Mouse (Mus musculus) C3H10T1/2 (cell line): ENCODE results near the gene Tgm4. TPM values are rescaled to one million over a fixed set of nuclear protein-coding genes. Genes with fewer than 3 reads are reported as not detected.

Experiments used
- polyA plus RNA-seq, 2 experiments: library from polyadenylated mRNA; unstranded; fragments of >200 nt; fragmentation: generic; extraction: Trizol; gene quantifications; one replicate each; pipeline ENCODE4 v1.2.1; 2012; ENCODE audit warnings: missing spikeins in 2 of 2

Gene Tgm4
- polyA plus RNA-seq = under 1 TPM; 0.02 to 0.27 TPM

GRCm38 (mm10) chr9:123034426-123034825 lies at the start of gene Tgm4:
Tgm4 (plus strand) TSS chr9:123034726.

GRCm38 (mm10) chr9:123020995-123021631 lies 13.4 kb upstream of the Tgm4 start, which contains the start of gene Tmem42:
Tmem42 (plus strand) TSS chr9:123021326.

GRCm38 (mm10) chr9:123112805-123113521 lies 78.4 kb downstream of the Tgm4 start, which contains the start of the genes Zdhhc3 and Exosc7:
Zdhhc3 (minus strand) TSS chr9:123113205.
Exosc7 (plus strand) TSS chr9:123113215.

Other genes starting within 250 kb of the Tgm4 start
- gene Tcaim, start 229.2 kb upstream of the Tgm4 start, polyA plus RNA-seq = 1 to 10 TPM in 1 of 2 experiments, under 1 TPM in 1; 0.18 to 1.7 TPM
- under 1 TPM in 1 of 2 experiments, not detected in 1; 0.47 TPM for gene Gm35549, start 190.7 kb upstream of the Tgm4 start, polyA plus RNA-seq
- 1 to 10 TPM in 1 of 2 experiments, under 1 TPM in 1; 0.20 to 5.4 TPM for gene Zfp445, start 168.7 kb upstream of the Tgm4 start, polyA plus RNA-seq
- gene Zkscan7, start 149.0 kb upstream of the Tgm4 start, polyA plus RNA-seq = 1 to 10 TPM in 1 of 2 experiments, under 1 TPM in 1; 0.04 to 1.7 TPM
- under 1 TPM in 1 of 2 experiments, not detected in 1; 0.25 TPM for gene Zfp105, start 111.7 kb upstream of the Tgm4 start, polyA plus RNA-seq
- gene 1110059G10Rik, start 83.7 kb upstream of the Tgm4 start, polyA plus RNA-seq = 1 to 10 TPM; 1.5 to 5.6 TPM
- 1 to 10 TPM in 1 of 2 experiments, under 1 TPM in 1; 0.91 to 4.9 TPM for gene Kif15, start 83.7 kb upstream of the Tgm4 start, polyA plus RNA-seq
- gene Tmem42, start 13.4 kb upstream of the Tgm4 start, polyA plus RNA-seq = 10 to 100 TPM in 1 of 2 experiments, 1 to 10 TPM in 1; 4.8 to 16.0 TPM
- gene Zdhhc3, start 78.5 kb downstream of the Tgm4 start, polyA plus RNA-seq = 10 to 100 TPM; 47.7 to 48.1 TPM
- gene Exosc7, start 78.5 kb downstream of the Tgm4 start, polyA plus RNA-seq = 10 to 100 TPM; 20.3 to 36.4 TPM
- 100 to 1,000 TPM in 1 of 2 experiments, under 1 TPM in 1; 0.22 to 171 TPM for gene Clec3b, start 116.2 kb downstream of the Tgm4 start, polyA plus RNA-seq
- gene Cdcp1, start 181.3 kb downstream of the Tgm4 start, polyA plus RNA-seq = under 1 TPM in 1 of 2 experiments, not detected in 1; 0.11 TPM
- 10 to 100 TPM in 1 of 2 experiments, 1 to 10 TPM in 1; 8.1 to 20.3 TPM for gene Tmem158, start 226.0 kb downstream of the Tgm4 start, polyA plus RNA-seq